Comparison of ENCODE assay signal across 7 mouse cellular contexts in genomic region chr11:95145851-95146403, GRCm38 (mm10). TPM values are rescaled to one million over a fixed set of nuclear protein-coding genes. Genes with fewer than 3 reads are reported as not detected.
DNase-seq lines count a peak whose midpoint lies in the region; ATAC-seq lines count a peak whose summit lies in the region.

TSS of gene Dlx4 (minus strand) at chr11:95146263.

- no peaks in the 10 kb centered on the region for H3K36me3 ChIP-seq in heart, embryonic 16.5 days (ENCODE audit: control insufficient read depth, insufficient read depth)
- H3K36me3 ChIP-seq in liver, embryonic 11.5 days (ENCODE audit: control insufficient read depth, insufficient read depth, low read length): no peaks in the 10 kb centered on the region

- H3K4me1 ChIP-seq in heart, embryonic 16.5 days (ENCODE audit: control insufficient read depth, insufficient read depth, low read length): peaks cover 29% of the 10 kb centered on the region
- peaks cover 8% of the 10 kb centered on the region for H3K4me1 ChIP-seq in liver, embryonic 11.5 days (replicated peaks; ENCODE audit: control insufficient read depth, insufficient read depth, low read length)

- H3K27ac ChIP-seq in heart, embryonic 16.5 days (ENCODE audit: low read length): no peak within 1 kb of the TSS
- H3K27ac ChIP-seq in liver, embryonic 11.5 days (ENCODE audit: low read depth, low read length): no peak within 1 kb of the TSS

- H3K9me3 ChIP-seq in heart, embryonic 16.5 days (replicated peaks; ENCODE audit: control insufficient read depth, low read length): no peaks in the 10 kb centered on the region
- H3K9me3 ChIP-seq in liver, embryonic 11.5 days (ENCODE audit: control insufficient read depth, low read length): no peaks in the 10 kb centered on the region

- peak within 1 kb of the TSS; percentile 86 for H3K4me2 ChIP-seq in heart, embryonic 16.5 days (ENCODE audit: low read depth, low read length)
- H3K4me2 ChIP-seq in liver, embryonic 11.5 days: peak within 1 kb of the TSS; percentile 75

- 0 out of 2 replicates have a peak, but pooled peaks have one; percentile 30 for ATAC-seq in heart, embryonic 16.5 days (replicated peaks; ENCODE audit: extremely low read depth, insufficient read depth, low FRiP score)
- no peak for ATAC-seq in liver, embryonic 11.5 days (replicated peaks; ENCODE audit: low FRiP score)

- H3K9ac ChIP-seq in heart, embryonic 16.5 days (ENCODE audit: low read length): peak within 1 kb of the TSS; percentile 65
- no peak within 1 kb of the TSS for H3K9ac ChIP-seq in liver, embryonic 11.5 days (ENCODE audit: low read depth, low read length)

- H3K27me3 ChIP-seq in heart, embryonic 16.5 days (ENCODE audit: control insufficient read depth, insufficient read depth, low read length): peaks cover 90% of the 10 kb centered on the region
- H3K27me3 ChIP-seq in liver, embryonic 11.5 days (replicated peaks; ENCODE audit: control insufficient read depth, insufficient read depth, low read length): peaks cover 100% of the 10 kb centered on the region

- DNase-seq in 416B (ENCODE audit: low read depth): peak; percentile 75
- peak; percentile 51 for DNase-seq in CD4-positive, CD25-positive, alpha-beta regulatory T cell, adult 2 months (ENCODE audit: low read depth, low spot score)
- DNase-seq in embryo, embryonic 10.5 days (ENCODE audit: low spot score): peak; percentile 58
- DNase-seq in liver, embryonic 11.5 days (ENCODE audit: low spot score): peak; percentile 44
- DNase-seq in naive thymus-derived CD4-positive, alpha-beta T cell, adult 2 months (ENCODE audit: low read depth): peak; percentile 18
- no peak for DNase-seq in frontal cortex, postnatal 14 days (ENCODE audit: low spot score in 2 of 2)

- H3K4me3 ChIP-seq in heart, embryonic 16.5 days (ENCODE audit: low read length): peak within 1 kb of the TSS; percentile 56
- peak within 1 kb of the TSS; percentile 44 for H3K4me3 ChIP-seq in liver, embryonic 11.5 days (ENCODE audit: low read depth, low read length)

- WGBS in heart, embryonic 16.5 days: under 1% methylated on average over 48 of the region's 48 CpGs
- 1% methylated on average over 48 of the region's 48 CpGs for WGBS in liver, embryonic 11.5 days

RNA-seq across cellular contexts. Expression of gene Dlx4, which starts in this region (rescaled TPM):
- 0.09 and 0.17 TPM in 2 replicates for polyA plus RNA-seq in heart, embryonic 16.5 days (2015; fragmentation: Nextera tagmentation; extraction: Ambion mirVana)
- 0.19 and 0.40 TPM in 2 replicates for polyA plus RNA-seq in liver, embryonic 11.5 days (2014; fragmentation: Nextera tagmentation; extraction: Ambion mirVana)

Comparison
In these comparisons a context has a peak if more than half of its experiments do, and no peak if none do; other contexts are left out.
1. Peak in ATAC-seq, H3K4me3 ChIP-seq, H3K9ac ChIP-seq and H3K4me2 ChIP-seq in heart, embryonic 16.5 days; RNA of the gene not detected or under 1 TPM.
2. Peak in DNase-seq, H3K4me3 ChIP-seq and H3K4me2 ChIP-seq in liver, embryonic 11.5 days; RNA of the gene not detected or under 1 TPM.
3. DNase-seq: peak in 416B (single experiment), CD4-positive, CD25-positive, alpha-beta regulatory T cell, adult 2 months (single experiment), embryo, embryonic 10.5 days (single experiment) and naive thymus-derived CD4-positive, alpha-beta T cell, adult 2 months (single experiment); none in frontal cortex, postnatal 14 days (0 of 2).